Mouse (Mus musculus) adrenal gland, adult 2 months (tissue): ENCODE measurements at regions not wholly inside any gene's neighbourhood (a gene's known extent, or its start where the extent isn't known, plus 50 kb on each side); places are given as distances from the start of the nearest gene placed in this dataset.

ENCODE experiments used
- DNase-seq: peaks from one replicate; pipeline ENCODE4 v3.0.0; 2021
- microRNA-seq, 2 experiments: library from miRNA; unstranded; fragments of <30 nt; microRNA quantifications; one replicate each; pipeline ENCODE4 v1.2.0; 2021

GRCm38 (mm10) chr11:21036161-21036916 is 54.8 kb upstream of the Peli1 start:
- DNase-seq = no peak

GRCm38 (mm10) chr11:21037267-21037906 is 53.7 kb upstream of the Peli1 start:
- DNase-seq = no peak

- no peak for DNase-seq
Measured at GRCm38 (mm10) chr11:21041201-21041600, 49.9 kb upstream of the Peli1 start.

Small RNA genes lying in the stretch of these regions (microRNA-seq; reads per million reads assigned to microRNA genes)
- gene Gm23681 = 0 reads per million in 2 experiments
